Mouse (Mus musculus) cortical plate, adult 2 months (tissue): Measurements from ENCODE around the gene Ascc3. TPM values are rescaled to one million over a fixed set of nuclear protein-coding genes. Genes with fewer than 3 reads are reported as not detected.

Source experiments
- H3K27ac ChIP-seq: fragments of 200-500 bp; 2 replicates; pipeline ENCODE4 v1.5.1; 2012; ENCODE audit warnings: low read length, control low read depth, inconsistent platforms; ENCODE audit not compliant: insufficient read depth
- H3K4me1 ChIP-seq: fragments of 200-500 bp; 2 replicates; pipeline ENCODE4 v1.6.1; 2011; ENCODE audit warnings: low read length; ENCODE audit not compliant: control insufficient read depth, insufficient read depth
- H3K4me3 ChIP-seq: fragments of 200-500 bp; 2 replicates; pipeline ENCODE4 v1.5.1; 2011; ENCODE audit warnings: mild to moderate bottlenecking, low read length, control low read depth; ENCODE audit not compliant: insufficient read depth
- CTCF ChIP-seq: fragments of 200-500 bp; IDR thresholded peaks from 2 replicates; pipeline ENCODE4 v1.5.1; 2011; ENCODE audit warnings: mild to moderate bottlenecking, control low read depth, low read length; ENCODE audit not compliant: insufficient read depth; ENCODE audit errors: extremely low read depth
- POLR2A ChIP-seq: fragments of 200-500 bp; IDR thresholded peaks from 2 replicates; pipeline ENCODE4 v1.6.1; 2011; ENCODE audit warnings: mild to moderate bottlenecking, low read length, control low read depth; ENCODE audit not compliant: insufficient read depth; ENCODE audit errors: extremely low read depth
- polyA plus RNA-seq: library from polyadenylated mRNA; depleted of rRNA; stranded (reverse); fragments of >200 nt; gene quantifications from 2 replicates; pipeline ENCODE4 v1.2.3, GENCODE M21; 2012

Ascc3 gene
- polyA plus RNA-seq, 1 experiment: 15.0 TPM

DNA sequence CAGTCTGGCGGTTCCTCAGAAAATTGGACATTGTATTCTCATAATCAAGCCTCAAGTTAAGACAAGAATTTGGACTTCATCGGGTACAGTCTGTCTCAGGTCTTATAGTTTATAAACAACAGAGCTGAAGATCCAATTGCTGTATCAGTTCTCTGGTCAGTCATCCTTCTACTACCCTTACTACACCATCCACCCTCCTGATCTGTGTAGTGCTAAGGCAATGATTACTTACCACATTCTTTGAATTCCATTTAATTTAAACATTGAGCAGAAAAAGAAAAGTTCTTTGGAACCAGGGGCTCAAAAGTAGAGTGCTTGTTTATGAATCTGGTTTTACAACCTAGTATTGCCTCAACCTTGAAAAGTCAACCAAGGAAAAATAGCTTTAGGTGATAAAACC is 213.7 kb downstream of the Ascc3 start:
- H3K27ac ChIP-seq: no peak overlapping the region
- no peaks in the 10 kb centered on the region for H3K4me1 ChIP-seq
- H3K4me3 ChIP-seq: no peak overlapping the region
- no peak for TF ChIP-seq CTCF
- no peak for TF ChIP-seq POLR2A

DNA sequence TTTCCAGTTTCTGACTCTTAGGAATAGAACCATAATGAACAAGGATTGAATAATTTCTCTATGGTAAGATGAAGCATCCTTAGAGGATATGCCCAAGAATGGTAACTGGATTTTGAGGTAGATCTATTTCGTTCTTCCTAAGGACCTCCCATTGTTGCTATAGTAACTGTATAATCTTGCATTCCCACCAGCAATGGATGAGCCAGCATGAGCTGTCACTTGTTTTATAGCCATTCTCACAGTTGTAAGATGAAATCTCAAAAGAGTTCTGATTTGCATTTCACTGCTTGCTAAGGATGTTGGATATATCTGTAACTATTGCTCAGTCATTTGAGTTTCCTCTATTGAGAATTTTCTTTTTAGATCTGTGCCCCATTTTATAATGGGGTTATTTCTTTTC is 229.9 kb downstream of the Ascc3 start:
- no peak overlapping the region for H3K27ac ChIP-seq
- H3K4me1 ChIP-seq: no peaks in the 10 kb centered on the region
- H3K4me3 ChIP-seq: no peak overlapping the region
- no peak for TF ChIP-seq CTCF
- no peak for TF ChIP-seq POLR2A

DNA sequence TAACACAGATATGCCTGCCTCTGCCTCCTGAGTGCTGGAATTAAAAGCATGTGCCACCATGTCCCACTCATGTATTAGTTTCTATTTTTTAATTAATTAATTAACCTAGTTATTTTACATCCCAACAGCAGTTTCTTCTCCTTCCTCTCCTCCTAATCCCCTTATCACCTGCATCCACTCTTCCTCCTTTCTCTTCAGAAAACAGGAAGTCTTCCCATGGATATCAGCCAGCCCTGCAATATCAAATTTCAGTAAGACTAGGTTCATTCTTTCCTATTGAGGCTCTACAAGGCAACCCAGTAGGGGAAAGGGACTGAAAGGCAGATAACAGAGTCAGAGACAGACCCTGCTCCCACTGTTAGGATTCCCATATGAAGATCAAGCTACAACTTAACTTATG is 234.4 kb downstream of the Ascc3 start:
- H3K27ac ChIP-seq: no peak overlapping the region
- TF ChIP-seq POLR2A (no peak), CTCF (no peak)
- H3K4me1 ChIP-seq: no peaks in the 10 kb centered on the region
- H3K4me3 ChIP-seq: no peak overlapping the region

DNA sequence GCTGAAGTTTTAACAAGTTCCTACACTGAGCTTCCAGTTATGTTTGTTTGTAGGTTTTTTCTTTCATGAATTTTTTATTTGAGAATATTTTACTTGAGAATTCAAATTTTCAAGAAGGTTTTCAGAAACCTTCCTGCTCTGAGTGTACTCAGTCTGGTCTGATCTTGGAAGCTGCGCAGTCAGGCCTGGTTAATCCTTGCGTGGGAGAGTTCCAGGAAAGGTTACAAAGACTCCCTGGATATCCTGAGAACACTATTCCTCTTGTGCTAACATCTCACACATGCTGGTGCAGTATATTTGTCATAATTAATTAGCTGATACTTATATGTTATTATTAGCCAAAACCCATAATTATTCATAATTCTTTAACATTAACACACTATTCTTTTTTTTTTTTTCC is 242.1 kb downstream of the Ascc3 start:
- H3K4me1 ChIP-seq: no peaks in the 10 kb centered on the region
- H3K4me3 ChIP-seq: no peak overlapping the region
- H3K27ac ChIP-seq: no peak overlapping the region
- TF ChIP-seq CTCF (no peak), POLR2A (no peak)

DNA sequence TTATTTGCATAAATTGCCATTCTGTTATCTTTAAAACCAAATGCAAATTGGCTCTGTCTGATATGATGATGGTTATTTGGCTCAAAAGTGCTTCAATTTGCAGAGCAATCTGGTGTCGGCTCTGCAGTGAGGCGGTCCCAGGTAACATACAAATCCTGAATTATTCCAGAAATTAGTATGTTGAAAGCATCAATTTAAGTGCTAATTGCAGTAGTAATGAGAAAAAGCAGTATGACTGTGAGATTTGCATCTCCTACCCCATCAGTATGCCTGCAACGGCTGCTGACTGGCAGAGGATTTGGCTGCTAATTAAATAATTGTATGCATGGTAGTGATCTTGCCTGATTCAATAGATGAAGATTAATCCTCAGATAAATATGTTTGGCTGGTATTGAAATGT is 250.9 kb downstream of the Ascc3 start:
- H3K27ac ChIP-seq: no peak overlapping the region
- TF ChIP-seq POLR2A: no peak
- TF ChIP-seq CTCF: no peak
- H3K4me3 ChIP-seq: no peak overlapping the region
- no peaks in the 10 kb centered on the region for H3K4me1 ChIP-seq

DNA sequence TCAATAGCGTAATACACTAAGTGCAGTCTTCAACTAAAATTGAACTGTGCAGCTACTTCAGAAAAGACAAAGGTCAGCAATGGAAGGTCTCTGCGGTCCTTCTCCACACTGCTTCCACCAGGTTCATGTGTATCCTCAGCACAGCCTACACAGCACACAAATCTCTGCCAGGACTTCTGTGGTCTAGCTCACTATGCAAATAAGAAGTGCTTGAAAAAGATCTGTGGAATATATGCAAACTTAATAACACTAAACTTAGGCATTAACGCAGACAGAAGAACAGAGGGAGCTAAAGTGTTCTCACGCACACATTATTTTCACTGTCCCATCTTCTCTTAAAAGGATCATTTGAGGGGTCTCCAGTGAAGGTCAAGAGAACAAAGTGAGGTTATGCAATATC is 275.7 kb downstream of the Ascc3 start:
- no peak overlapping the region for H3K4me3 ChIP-seq
- no peak for TF ChIP-seq POLR2A
- no peak for TF ChIP-seq CTCF
- no peaks in the 10 kb centered on the region for H3K4me1 ChIP-seq
- H3K27ac ChIP-seq: no peak overlapping the region

DNA sequence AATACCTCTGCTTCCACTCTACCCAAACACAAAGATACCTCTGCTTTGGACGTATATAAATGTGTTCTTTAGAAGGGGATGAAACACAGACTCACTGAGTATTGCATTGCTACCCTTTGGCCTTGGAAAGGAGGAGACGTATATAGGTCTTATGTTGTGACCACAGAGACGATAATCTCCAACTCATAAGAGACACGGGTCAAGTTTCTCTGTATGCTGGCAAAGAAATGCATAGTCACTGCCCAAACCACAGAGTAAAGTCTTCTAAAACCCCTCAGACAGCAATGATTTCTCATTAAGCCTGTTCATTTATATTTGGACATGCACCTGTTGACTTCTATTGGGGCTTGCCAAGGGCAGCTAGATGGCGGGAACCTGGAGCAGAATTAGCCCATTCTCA is 284.5 kb downstream of the Ascc3 start:
- Histone ChIP-seq H3K4me3 (no peak overlapping the region), H3K27ac (no peak overlapping the region), H3K4me1 (no peaks in the 10 kb centered on the region)
- TF ChIP-seq CTCF (no peak), POLR2A (no peak)

DNA sequence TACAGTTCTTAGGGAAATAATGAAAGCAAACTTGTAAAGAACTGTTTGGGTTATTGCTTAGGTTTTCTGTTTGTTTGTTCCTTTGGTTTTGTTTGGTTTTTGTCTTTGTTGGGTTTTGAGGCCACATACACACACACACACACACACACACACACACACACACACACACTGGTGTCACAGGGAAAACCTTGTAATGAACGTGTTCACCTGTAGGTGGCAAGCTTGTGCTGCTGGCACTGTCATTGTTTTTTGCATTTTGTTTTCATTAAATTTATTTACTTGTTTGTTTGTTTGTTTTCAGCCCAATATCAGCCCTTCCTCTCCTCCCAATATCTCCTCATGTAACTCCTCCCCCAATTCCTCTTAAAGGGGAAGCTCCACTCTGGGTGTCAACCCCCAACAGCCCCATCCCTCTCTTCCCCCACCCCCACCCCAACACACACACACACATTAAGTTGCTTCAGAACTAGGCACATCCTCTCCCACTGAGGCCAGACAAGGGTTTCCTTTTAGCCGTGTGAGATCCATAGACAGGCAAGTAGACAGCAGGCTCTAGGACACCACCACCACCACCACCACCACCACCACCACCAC is 289.1 kb downstream of the Ascc3 start:
- H3K4me1 ChIP-seq: no peaks in the 10 kb centered on the region
- H3K4me3 ChIP-seq: no peak overlapping the region
- TF ChIP-seq POLR2A: no peak
- peak; percentile 51 for TF ChIP-seq CTCF

DNA sequence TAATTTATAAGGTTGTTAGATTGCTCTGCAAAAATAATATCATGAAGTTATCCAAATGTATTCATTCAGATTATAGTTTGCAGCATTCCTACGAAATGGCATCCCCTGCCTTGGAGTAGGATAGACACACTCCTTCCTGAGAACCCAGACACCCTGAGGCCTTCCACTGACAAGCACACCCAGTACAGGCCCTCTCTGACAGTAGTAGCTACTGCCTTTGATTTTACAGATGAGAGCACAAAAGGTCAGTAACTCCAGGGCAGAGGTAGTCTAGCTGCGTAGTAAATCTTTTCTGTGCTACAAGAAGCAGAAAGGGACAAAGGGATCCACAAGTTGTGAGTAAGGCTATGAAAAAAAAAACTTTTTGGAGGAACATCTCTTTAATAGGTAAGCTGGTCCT is 289.9 kb downstream of the Ascc3 start:
- H3K27ac ChIP-seq: no peak overlapping the region
- no peak overlapping the region for H3K4me3 ChIP-seq
- TF ChIP-seq CTCF (no peak), POLR2A (no peak)
- H3K4me1 ChIP-seq: no peaks in the 10 kb centered on the region

More for the DNA sequence above, 289.1 kb downstream of the Ascc3 start:
- no peak overlapping the region for H3K27ac ChIP-seq

DNA sequence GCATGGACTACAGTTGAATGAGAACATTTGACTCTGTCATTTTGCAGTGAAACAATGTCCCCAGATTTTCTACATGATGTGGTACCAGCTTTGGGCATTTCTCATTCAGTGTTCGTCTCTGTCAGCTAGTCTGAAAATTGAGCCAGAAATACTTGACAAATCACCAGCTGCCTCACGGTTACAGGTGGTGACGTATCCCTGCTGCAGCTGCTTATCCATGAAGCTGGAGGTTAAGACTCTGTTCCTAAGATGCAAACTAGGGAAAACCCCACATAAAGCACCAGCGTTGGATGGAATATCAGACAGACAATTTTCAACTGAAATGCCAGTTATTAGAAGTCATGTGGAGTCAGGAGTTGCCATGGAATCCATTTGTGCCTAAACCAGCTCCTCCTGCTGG is 293.8 kb downstream of the Ascc3 start:
- Histone ChIP-seq H3K4me3 (no peak overlapping the region), H3K27ac (no peak overlapping the region), H3K4me1 (no peaks in the 10 kb centered on the region)
- TF ChIP-seq POLR2A (no peak), CTCF (no peak)
